Mouse (Mus musculus) bone marrow macrophage, adult 2 months (primary cell): ENCODE results near the gene Gm20388. TPM values are rescaled to one million over a fixed set of nuclear protein-coding genes. Genes with fewer than 3 reads are reported as not detected.

Experiments
- H3K27ac ChIP-seq: 2 replicates; pipeline ENCODE4 v1.5.1; 2012; ENCODE audit warnings: low read depth, low read length; ENCODE audit not compliant: insufficient read depth
- H3K4me1 ChIP-seq: 2 replicates; pipeline ENCODE4 v1.6.1; 2012; ENCODE audit warnings: low read length; ENCODE audit not compliant: control insufficient read depth, insufficient read depth
- H3K4me3 ChIP-seq: 2 replicates; pipeline ENCODE4 v1.5.1; 2012; ENCODE audit warnings: mild to moderate bottlenecking, low read length, moderate library complexity; ENCODE audit not compliant: insufficient read depth
- CTCF ChIP-seq: IDR thresholded peaks from 2 replicates; pipeline ENCODE4 v1.5.1; 2012; ENCODE audit warnings: low read depth, mild to moderate bottlenecking, low read length, moderate library complexity
- POLR2A ChIP-seq: IDR thresholded peaks from 2 replicates; pipeline ENCODE4 v1.6.1; 2012; ENCODE audit warnings: mild to moderate bottlenecking, low read depth, low read length, borderline replicate concordance
- polyA plus RNA-seq: library from polyadenylated mRNA; stranded (reverse); fragments of >200 nt; gene quantifications from 2 replicates; pipeline ENCODE4 v1.2.4, GENCODE M21; 2012; ENCODE audit not compliant: missing spikeins, insufficient read depth, insufficient read length

The Gm20388 gene
- polyA plus RNA-seq, 1 experiment = 32.7 TPM

DNA sequence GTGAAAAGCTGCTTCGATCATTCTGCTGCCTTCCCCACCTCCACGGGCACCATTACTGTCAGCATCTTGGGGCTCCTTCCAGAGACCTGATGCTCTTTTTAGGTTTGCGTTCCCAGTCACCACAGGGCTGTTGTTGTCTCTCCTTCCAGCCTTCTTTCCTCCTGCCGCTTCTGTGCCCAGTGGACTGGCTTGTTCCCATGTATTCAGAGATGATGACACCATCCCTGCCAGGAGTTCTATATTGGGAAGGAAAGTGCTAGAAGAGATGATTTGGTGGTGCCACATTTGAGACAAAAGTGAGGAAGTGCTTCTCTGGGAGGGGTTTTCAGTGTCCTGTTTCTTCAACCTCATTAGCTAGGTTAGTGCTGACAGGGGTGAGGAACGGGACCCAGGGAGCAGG lies 208.2 kb downstream of the Gm20388 start:
- peaks cover 61% of the 10 kb centered on the region for H3K4me1 ChIP-seq
- no peak overlapping the region for H3K4me3 ChIP-seq
- no peak for TF ChIP-seq POLR2A
- TF ChIP-seq CTCF = no peak
- peak overlapping the region; percentile 36 for H3K27ac ChIP-seq

DNA sequence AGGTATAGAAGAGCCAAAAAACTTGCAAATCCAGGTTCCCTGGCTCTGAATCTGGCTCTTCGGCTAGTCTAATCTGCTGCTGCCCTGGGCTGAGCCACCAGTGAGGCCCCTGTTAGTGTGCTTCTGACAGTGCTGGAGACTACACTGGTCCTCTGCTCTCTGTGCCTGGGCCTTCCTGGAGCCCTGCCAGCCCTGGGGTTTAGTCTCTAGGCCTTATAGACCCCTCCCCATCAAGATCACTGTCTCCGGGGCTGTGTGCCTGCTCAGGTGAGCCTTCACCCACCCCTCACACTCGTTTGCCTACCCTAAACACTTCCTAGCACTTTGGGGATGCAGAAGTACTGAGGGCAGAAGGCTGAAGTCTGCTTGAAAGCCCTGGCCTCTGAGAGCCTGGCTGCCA lies 208.8 kb downstream of the Gm20388 start:
- Histone ChIP-seq H3K4me3 (no peak overlapping the region), H3K27ac (peak overlapping the region; percentile 36), H3K4me1 (peaks cover 66% of the 10 kb centered on the region)
- TF ChIP-seq CTCF (no peak), POLR2A (no peak)

DNA sequence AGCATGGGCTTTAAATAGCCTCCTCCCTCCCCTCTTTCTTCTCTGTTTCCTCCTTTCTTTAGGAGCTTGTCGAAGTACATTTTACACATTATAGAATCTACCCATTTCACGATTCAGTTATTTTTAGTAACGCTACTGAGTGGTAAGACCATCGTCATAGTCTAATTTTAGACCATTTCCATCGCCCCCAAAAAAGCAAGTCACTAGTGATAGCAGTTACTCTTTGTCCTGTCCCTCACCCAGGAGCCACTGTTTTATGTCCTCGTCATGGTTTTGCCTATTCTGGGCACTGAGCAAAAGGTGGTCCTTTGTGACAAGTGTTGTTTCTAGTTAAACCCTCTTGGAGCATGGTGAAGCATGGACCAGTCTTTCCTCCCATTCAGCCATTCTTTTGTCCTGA lies 209.3 kb downstream of the Gm20388 start:
- Histone ChIP-seq H3K4me3 (no peak overlapping the region), H3K4me1 (peaks cover 68% of the 10 kb centered on the region), H3K27ac (peak overlapping the region; percentile 36; the same call in 1 of the 2 replicates)
- no peak for TF ChIP-seq CTCF
- TF ChIP-seq POLR2A = no peak

DNA sequence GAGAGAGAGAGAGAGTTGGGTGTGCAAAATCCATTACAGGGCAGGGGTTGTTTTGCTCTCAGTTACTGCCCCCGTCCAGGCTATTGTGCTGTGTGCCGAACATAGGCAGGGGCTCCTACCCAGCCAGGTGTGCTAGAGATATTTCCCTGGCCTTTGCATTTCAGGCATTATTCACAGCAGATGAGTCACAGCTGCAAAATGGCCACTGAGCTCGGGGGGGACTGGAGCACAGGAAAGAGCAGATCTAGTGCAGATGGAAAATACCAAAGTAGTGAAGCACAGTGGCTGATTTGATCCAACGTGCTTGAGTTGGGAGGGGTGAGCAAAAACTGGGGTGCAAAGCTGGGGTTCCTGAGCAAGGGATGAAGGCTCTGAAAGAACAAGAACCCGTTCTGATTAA lies 210.3 kb downstream of the Gm20388 start:
- no peak overlapping the region for H3K27ac ChIP-seq
- TF ChIP-seq CTCF (no peak), POLR2A (no peak)
- H3K4me3 ChIP-seq = no peak overlapping the region
- peaks cover 71% of the 10 kb centered on the region for H3K4me1 ChIP-seq

DNA sequence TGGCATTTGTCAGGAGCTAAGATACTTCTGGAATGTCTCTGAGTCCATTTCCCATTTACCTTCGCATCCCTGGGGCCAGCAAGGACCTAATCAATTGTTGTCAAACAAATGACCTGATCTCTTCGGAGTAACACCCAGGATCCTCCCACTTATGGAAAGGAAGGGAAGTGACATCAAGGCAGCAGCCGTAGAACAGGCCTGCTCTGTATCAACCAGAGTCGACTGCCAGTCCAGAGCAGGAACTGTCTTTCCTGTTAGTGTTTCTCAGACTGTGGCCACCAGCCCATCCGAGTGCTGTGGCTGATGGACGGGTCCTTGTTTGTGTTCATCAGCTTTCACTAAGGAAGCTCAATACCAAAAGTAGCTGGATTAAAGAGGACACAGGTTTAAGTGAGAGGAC lies 213.6 kb downstream of the Gm20388 start:
- no peak overlapping the region for H3K4me3 ChIP-seq
- H3K4me1 ChIP-seq = peaks cover 57% of the 10 kb centered on the region
- TF ChIP-seq POLR2A = no peak
- no peak for TF ChIP-seq CTCF
- H3K27ac ChIP-seq = peak overlapping the region; percentile 23

DNA sequence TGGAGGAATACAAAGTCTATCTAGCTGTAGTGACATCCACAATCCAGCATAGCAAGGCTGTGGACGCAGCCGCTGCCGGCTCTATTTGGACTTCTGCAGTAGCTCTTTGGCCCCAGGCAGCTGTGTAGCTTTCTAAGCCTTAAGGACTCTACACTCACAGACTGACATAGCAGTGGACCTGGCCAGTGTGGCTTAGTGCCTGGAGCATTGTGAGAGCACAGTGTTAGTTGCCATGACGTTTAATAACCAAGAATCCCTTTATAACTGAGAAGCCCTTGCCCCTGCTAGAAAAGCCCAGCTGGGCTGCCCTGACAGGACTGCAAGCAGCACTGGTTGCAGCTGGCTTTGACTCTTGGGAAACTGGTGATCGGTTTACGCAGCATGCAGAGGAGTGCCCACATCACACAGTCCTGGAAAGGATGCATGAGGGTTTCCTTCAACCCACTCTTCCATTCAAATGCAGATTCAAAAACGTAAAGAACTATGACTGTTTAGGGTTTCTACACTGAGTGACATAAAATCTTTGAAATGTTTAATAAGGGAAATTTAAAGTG lies 214.3 kb downstream of the Gm20388 start:
- Histone ChIP-seq H3K27ac (no peak overlapping the region), H3K4me1 (peaks cover 50% of the 10 kb centered on the region), H3K4me3 (no peak overlapping the region)
- TF ChIP-seq POLR2A (no peak), CTCF (no peak)

DNA sequence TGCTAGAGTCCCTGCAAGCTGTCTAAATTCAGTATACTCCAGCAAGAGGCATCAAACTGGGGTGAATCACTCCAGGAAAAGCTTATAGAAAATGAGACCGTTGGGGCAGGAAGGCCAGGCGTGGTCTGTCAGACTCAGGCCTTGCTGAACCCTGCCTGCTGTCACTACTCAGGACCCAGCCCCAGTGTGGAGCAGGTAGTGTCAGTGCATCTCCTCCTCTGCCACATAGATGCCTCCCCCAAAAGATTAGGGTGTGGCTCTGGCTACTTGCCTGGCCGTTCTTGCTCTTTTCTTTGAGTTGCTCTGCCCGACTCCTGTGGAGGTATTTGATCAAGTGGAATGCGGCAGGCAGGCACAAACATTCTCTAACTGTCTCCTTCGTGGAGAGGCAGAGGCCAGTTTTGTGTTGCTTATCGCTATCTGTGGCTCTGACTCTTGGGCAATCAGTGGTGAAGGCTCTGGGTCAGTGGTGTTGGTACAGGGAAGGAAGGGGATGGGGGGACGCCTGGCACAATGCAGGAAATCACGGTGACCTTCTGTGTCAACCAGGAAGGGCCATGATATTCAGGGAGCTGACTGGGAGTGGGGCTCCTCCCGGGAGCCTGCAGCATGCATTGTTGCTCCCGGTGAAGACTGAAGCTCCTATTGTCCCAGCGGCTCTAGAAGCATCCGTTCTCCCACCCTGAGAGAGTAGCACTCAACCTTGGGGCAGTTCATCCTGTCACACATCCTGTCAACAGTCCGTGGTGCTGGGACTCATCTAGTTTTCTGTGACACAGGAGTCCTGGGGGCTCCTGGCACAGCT lies 215.9 kb downstream of the Gm20388 start:
- Histone ChIP-seq H3K27ac (no peak overlapping the region), H3K4me1 (peaks cover 42% of the 10 kb centered on the region), H3K4me3 (no peak overlapping the region)
- TF ChIP-seq POLR2A = no peak
- TF ChIP-seq CTCF = no peak

DNA sequence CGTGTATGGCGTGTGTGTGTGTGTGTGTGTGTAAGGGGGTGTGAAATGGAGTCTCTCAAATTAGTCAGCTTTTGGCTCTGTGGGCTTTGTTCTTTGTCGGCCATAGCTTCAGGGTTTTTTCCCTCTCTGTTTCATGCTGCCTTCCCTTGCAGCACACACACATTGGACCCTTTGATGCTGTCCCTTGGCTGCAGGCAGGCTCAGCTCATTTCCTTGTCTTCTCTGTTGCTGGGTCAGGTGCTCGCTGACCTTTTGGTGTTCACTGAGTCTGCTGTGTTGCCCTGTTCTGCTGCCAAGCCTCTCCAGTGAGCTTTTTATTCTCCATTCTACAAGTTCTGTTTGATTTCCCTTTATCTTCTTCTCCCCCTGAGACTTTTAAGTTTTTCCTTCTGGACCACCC lies 218.9 kb downstream of the Gm20388 start:
- Histone ChIP-seq H3K4me3 (no peak overlapping the region), H3K27ac (no peak overlapping the region), H3K4me1 (peaks cover 30% of the 10 kb centered on the region)
- no peak for TF ChIP-seq CTCF
- TF ChIP-seq POLR2A = no peak

DNA sequence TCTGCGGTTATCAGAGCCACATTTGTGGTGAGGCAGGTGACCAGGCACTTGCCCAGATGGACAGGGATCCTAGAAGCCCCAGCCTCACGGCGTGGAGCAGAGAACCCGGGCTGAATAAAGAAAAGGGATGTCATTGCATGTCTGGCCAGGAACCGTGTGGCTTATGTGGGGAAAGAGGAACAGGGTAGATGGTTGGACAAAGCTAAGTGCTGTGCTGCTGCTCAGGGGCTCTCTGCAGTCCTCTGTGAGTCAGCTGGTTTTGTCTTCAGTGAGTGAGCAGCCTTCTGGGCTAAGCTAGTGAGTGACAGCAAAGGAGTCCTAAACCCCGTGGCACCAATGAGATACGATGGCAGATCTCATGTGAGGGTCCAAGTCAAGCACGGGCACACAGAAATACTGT lies 220.5 kb downstream of the Gm20388 start:
- Histone ChIP-seq H3K4me1 (peaks cover 31% of the 10 kb centered on the region), H3K27ac (0 out of 2 replicates have a peak overlapping the region, but pooled peaks have one; percentile 12), H3K4me3 (no peak overlapping the region)
- no peak for TF ChIP-seq CTCF

DNA sequence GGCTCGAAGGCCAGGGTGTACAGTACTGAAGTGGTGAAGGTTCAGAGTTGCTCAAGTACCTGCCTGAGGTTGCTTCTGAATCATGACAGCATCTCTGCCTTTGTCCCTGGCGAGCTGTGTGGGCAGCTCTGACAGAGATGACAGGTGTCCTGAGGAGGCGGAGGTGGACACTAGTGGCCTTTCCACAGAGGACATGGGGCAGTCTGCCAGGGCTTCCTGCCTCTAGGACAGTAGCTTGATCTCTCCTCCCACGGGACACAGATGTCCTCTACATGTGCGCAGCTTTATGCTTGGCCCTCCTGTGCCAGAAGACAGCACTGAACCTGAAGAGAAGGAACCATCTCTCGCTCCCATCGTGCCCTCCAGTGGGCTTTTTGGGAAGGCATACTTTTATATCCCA lies 222.5 kb downstream of the Gm20388 start:
- TF ChIP-seq POLR2A (no peak), CTCF (no peak)
- H3K4me1 ChIP-seq = peaks cover 26% of the 10 kb centered on the region
- no peak overlapping the region for H3K4me3 ChIP-seq
- H3K27ac ChIP-seq = no peak overlapping the region
